Mouse (Mus musculus) Patski (cell line): ENCODE measurements around the gene Tex48. TPM values are rescaled to one million over a fixed set of nuclear protein-coding genes. Genes with fewer than 3 reads are reported as not detected.

Experiments
- ATAC-seq: fragments of 100-300 bp; one replicate; pipeline ENCODE4 v1.8.0; 2021
- CTCF ChIA-PET: fragments of 350-600 bp; sonication (Branson Sonifier 250); formaldehyde crosslinking; loops from one replicate; lab custom pipeline; 2022; ENCODE audit warnings: inconsistent platforms; lab: Charles Lee
- POLR2A ChIA-PET: fragments of 350-600 bp; sonication (Branson Sonifier 250); formaldehyde crosslinking; loops from one replicate; lab custom pipeline; 2022; ENCODE audit warnings: antibody characterized with exemption, inconsistent platforms; lab: Charles Lee
- DNase-seq: peaks from one replicate; pipeline ENCODE4 v3.0.0-alpha.2; 2011; ENCODE audit warnings: low read depth, low spot score
- H3K27me3 ChIP-seq: fragments of 371-371 bp; one replicate; pipeline ENCODE4 v1.5.1; 2021
- CTCF ChIP-seq: fragments of 100-300 bp; IDR thresholded peaks from one replicate; pipeline ENCODE4 v1.5.1; 2021
- in situ Hi-C: fragments of 300-500 bp; cut with MboI; formaldehyde crosslinking; loops from 3 replicates; pipeline ENCODE4 v1.11.1; 2018; ENCODE audit warnings: low pct_unique_long_range_greater_than_20kb, mixed read lengths
- polyA plus RNA-seq: library from polyadenylated mRNA; unstranded; gene quantifications from one replicate; pipeline ENCODE4 v1.2.3, GENCODE M21; 2021

Gene Tex48
- polyA plus RNA-seq, 1 experiment from 2014 or later: not detected

DNA sequence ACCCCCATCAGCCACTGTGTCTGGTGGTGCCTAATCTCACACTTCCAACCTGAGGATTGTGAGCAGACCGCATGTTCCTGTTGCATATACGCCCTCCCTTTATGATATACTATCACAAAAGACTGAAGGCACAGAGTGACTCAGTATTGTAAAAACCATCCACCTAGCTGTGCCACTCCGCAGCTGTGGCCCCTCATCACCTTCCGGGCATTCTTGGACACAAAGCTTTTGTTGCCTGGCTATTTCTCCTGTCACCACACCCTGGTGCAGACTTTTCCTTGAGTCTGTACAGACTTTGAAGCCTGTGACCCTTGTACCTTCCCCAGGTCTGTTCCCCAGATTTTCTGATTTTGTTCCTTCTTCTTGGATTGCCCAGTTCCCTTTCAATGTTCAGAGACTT is 26.2 kb downstream of the Tex48 start:
- in situ Hi-C loops: no loop called here
- CTCF ChIA-PET: interaction anchor here (2.7 kb wide), 1 partner anchor 11 kb away, joined by 6 read pairs; no protein-coding TSS in a partner anchor
- POLR2A ChIA-PET: no interaction called here
- H3K27me3 ChIP-seq: no peaks in the 10 kb centered on the region
- no peak for TF ChIP-seq CTCF
- ATAC-seq (no peak), DNase-seq (no peak)

DNA sequence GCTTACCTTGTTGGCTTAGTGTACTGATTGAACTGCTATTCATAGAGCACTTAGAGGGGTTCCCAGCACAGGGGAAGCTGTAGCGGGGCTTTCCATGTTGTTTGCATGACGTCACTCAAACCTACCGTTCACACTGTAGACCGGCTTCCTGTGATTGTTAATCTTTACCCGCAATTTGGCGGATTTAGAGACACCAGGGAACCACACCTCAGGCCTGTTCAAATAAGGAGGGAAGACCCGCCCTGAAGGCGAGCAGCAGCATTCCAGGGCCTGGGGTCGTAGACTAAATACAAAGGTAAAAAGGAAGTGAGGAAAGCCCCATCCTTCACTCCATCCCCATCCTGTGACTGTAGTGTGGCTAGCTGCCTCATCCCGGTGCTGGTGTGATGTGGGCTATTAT is 27.0 kb downstream of the Tex48 start:
- in situ Hi-C loops: no loop called here
- ATAC-seq (no peak), DNase-seq (no peak)
- no peaks in the 10 kb centered on the region for H3K27me3 ChIP-seq
- POLR2A ChIA-PET: no interaction called here
- CTCF ChIA-PET: interaction anchor here (2.7 kb wide), 1 partner anchor 12 kb away, joined by 6 read pairs; no protein-coding TSS in a partner anchor
- no peak for TF ChIP-seq CTCF

DNA sequence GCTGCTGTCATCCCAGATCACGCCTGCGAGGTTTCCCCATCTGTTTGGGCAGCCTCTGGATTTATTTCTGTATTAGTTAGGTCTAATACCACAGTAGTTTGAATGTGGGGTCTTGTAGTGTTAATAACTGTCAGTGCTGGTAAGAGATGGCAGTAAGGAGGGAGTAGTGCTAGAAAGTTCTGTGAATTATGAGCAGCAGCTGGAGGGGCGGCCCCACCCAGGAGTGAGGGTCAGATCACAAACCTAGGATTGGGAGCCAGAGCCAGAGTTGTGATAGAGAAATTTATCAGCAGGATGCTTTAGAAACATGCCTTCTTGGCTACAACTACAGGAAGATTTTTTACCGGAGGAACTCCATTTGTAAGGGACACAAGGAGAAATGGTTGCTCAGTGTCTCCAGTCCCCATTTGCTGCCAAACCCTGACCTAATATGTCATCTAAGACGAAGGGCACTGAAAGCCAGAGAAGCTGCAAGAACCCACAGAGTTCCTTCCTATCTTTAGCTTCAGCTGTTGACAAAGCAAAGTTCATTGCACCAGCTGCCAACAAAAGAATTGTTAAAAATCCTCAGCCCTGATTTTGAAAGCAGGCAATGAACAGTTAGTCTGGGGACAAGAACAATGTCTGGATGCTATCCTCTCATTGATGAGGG is 27.6 kb downstream of the Tex48 start:
- in situ Hi-C loops: no loop called here
- no peaks in the 10 kb centered on the region for H3K27me3 ChIP-seq
- ChIA-PET CTCF (interaction anchor here (2.7 kb wide), 1 partner anchor 13 kb away, joined by 6 read pairs; no protein-coding TSS in a partner anchor), POLR2A (no interaction called here)
- DNase-seq (no peak), ATAC-seq (no peak)
- TF ChIP-seq CTCF: no peak

DNA sequence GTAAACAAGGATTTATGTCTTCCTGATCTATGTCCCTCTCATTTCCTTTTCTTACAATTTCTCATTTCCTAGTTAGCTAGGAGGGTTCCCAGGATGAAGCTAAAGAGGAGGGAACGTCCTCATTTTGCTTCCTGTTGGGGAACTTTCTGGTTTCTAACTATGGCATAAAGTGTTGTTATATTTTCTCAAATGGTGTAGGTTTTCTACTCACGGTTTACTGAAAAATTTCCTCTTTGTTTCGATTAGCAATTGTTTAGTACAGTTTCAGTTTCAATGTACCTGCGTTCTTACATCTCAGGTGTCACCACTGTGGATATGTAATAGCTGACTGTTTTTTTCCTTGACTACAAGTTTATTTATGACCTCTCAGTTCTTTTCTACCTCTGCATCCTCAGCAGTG is 31.7 kb downstream of the Tex48 start:
- CTCF ChIA-PET: interaction anchor here (2.0 kb wide), 1 partner anchor 20 kb away, joined by 7 read pairs; no protein-coding TSS in a partner anchor
- no peaks in the 10 kb centered on the region for H3K27me3 ChIP-seq
- no peak for DNase-seq
- TF ChIP-seq CTCF: no peak
- POLR2A ChIA-PET: no interaction called here
- in situ Hi-C loops: no loop called here
- ATAC-seq: no peak

DNA sequence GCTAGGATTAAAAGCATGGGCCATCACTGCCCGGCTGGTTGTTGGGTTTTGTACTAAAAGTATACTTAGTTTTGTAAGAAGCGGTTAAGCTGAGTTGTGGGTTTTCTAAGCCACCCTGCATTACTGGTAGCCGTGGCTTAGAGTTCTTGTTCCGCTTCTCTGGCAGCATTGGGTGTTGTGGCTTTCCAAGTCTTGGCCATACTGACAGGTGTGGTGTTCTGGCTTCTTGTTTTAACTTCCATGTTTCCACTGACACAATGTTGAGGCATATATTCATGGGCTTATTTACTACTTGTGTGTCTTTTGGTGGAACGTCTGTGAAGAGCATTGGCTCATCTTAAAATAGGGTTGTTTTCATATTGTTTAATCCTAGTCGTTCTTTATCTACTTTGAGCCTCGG is 32.2 kb downstream of the Tex48 start:
- DNase-seq: no peak
- ATAC-seq: no peak
- in situ Hi-C loops: no loop called here
- no peaks in the 10 kb centered on the region for H3K27me3 ChIP-seq
- ChIA-PET POLR2A (no interaction called here), CTCF (interaction anchor here (2.0 kb wide), 1 partner anchor 19 kb away, joined by 7 read pairs; no protein-coding TSS in a partner anchor)
- no peak for TF ChIP-seq CTCF

DNA sequence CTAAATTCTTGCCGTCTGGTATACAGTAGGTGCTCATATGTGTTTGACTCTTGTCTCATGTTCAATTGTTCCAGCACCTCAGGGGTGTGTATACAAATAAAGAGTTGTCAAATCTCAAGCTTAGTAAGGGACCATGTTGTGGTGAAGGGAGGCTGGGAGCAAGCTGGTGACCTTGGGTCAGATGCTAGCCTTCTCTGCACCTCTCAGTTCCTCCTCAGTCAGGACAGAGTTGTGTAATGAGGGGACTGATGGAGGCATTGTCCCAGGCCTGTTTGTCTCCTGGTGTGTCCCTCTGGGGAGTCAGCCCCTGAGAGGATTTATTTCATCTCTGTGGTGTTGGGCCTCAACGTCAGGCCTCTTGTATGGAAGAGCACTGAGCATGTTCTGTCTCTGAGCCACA is 36.0 kb downstream of the Tex48 start:
- CTCF ChIA-PET: no interaction called here

DNA sequence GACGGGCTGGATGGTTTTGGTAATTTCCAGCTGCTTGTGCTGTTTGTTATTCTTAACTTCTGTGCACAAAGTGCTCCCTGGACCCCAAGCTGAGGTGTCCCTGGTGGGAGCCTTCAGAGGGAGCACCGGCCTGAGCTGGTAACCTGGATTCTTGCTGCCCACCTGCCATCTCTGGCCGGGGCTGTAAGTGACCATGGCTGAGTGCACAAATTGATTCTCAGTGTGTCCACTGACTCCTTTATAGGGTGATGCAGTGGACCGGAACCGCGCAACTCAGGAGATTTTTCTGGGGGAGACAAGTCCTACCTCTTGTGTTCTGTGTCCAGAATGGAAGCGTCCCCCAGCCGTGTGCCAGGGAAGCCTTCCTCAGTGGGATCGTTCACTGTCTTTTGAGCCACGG is 37.0 kb downstream of the Tex48 start:
- DNase-seq (no peak), ATAC-seq (no peak)
- TF ChIP-seq CTCF: no peak
- H3K27me3 ChIP-seq: no peaks in the 10 kb centered on the region
- ChIA-PET POLR2A (no interaction called here), CTCF (no interaction called here)
- in situ Hi-C loops: no loop called here

More for the DNA sequence above, 36.0 kb downstream of the Tex48 start:
- ATAC-seq (no peak), DNase-seq (no peak)
- no peaks in the 10 kb centered on the region for H3K27me3 ChIP-seq
- POLR2A ChIA-PET: interaction anchor here (0.5 kb wide), 1 partner anchor 33 kb away, joined by 3 read pairs; no protein-coding TSS in a partner anchor
- in situ Hi-C loops: no loop called here
- no peak for TF ChIP-seq CTCF

DNA sequence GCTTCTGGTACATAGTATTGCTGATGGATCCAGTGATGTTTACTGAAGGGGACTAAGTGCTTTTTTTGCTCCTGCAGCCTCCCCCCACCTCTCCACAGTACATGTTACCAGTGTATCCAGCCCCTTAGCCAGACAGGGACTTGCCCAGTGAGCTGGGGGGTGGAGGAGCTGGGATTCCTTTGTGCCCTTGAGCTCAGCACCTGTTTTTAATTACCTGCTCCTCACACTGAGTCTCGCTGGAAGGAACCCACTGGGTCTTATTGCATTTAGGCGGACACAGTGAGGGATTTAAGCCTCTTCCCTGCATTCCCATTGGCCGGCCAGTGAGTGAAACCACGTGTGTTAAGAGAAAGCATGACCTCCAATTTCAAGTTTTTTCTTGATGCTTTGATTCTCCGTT is 39.6 kb downstream of the Tex48 start:
- CTCF ChIA-PET: no interaction called here
- no peaks in the 10 kb centered on the region for H3K27me3 ChIP-seq
- DNase-seq: no peak
- in situ Hi-C loops: no loop called here
- TF ChIP-seq CTCF: no peak
- POLR2A ChIA-PET: no interaction called here
- ATAC-seq: no peak

DNA sequence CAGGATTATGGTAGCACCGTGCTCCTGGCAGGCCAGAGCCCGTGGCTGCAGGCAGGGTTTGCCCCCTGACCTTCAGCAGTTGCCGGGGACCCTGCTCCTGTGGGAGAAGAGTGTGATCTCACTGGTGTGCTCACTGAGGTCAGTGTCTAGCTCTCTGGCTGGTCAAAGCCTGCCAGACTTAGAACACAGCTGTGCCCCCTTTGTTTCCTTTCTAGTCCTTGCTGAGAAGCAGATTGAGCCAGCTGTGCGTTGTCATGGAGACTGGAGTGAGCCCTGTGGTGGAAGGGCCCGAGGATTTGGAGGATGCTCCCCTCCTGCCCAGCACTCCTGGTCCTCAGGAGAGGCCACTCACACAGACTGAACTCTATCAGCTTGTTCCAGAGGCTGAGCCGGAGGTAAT is 42.1 kb downstream of the Tex48 start:
- TF ChIP-seq CTCF: no peak
- in situ Hi-C loops: no loop called here
- no peaks in the 10 kb centered on the region for H3K27me3 ChIP-seq
- ChIA-PET CTCF (interaction anchor here (1.7 kb wide), 1 partner anchor 9 kb away, joined by 7 read pairs; no protein-coding TSS in a partner anchor), POLR2A (no interaction called here)
- ATAC-seq (no peak), DNase-seq (no peak)

DNA sequence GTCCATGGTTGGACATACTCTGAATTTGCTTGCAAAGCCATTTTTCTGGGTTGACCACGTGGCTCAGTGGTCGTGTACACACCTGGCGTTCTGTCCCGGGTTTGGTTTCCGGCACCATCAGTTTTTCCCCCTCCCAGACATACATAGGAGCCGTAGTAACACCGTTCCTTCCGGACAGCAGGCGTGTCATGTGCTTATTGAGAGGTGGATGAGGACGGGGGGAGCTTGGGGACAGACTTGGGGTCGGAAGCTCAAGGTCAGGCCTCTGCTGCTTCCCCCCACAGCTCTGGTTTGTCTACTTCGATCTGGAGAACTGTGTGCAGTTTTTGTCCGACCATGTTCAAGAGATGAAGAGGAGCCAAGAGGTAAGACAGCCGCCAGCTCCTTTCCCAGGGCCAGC is 42.6 kb downstream of the Tex48 start:
- CTCF ChIA-PET: no interaction called here
- no peak for DNase-seq
- no peaks in the 10 kb centered on the region for H3K27me3 ChIP-seq
- no peak for ATAC-seq
- POLR2A ChIA-PET: no interaction called here
- in situ Hi-C loops: no loop called here
- TF ChIP-seq CTCF: no peak

DNA sequence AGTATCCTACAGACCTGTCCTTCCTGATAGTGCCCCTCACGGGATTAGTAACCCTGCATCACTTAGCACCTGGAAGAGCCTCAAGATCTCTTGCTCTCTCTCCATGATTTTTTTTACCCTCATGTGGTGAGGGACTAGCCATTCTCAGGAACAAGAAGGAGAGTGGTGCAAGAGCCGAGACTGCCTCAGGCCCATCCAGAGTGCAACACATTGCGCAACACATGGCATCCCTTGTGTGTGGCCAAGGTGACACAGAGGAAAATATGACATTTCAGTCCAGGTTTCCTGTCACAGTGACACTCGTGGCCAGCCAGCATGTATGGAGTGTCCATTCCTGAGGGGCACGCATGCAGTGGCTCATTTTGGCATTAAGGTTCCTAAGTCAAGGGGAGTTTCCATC is 49.6 kb downstream of the Tex48 start:
- no peak for TF ChIP-seq CTCF
- ATAC-seq (no peak), DNase-seq (no peak)
- in situ Hi-C loops: no loop called here
- no peaks in the 10 kb centered on the region for H3K27me3 ChIP-seq
- POLR2A ChIA-PET: no interaction called here
- CTCF ChIA-PET: interaction anchor here (2.5 kb wide), 1 partner anchor 8 kb away, joined by 7 read pairs; no protein-coding TSS in a partner anchor
